Mouse (Mus musculus): ENCODE data around the gene Crabp2. TPM values are rescaled to one million over a fixed set of nuclear protein-coding genes. Genes with fewer than 3 reads are reported as not detected.

Crabp2 gene
- total and polyA plus RNA-seq, 3 experiments, result 0.23 to 1.2 TPM; not detected in 1

GRCm38 (mm10) chr3:87970184-87970938 lies 21.9 kb downstream of the Crabp2 start:
- H3K79me2 ChIP-seq (ENCODE audit: control insufficient read depth, insufficient read depth, low read length, poor library complexity), result no peaks in the 10 kb centered on the region; the same call in 1 of the 2 replicates
- H3K36me3 ChIP-seq (ENCODE audit: control insufficient read depth in 1 of 2, insufficient read depth in 2 of 2, low read length in 2 of 2), result no peaks in the 10 kb centered on the region
- H3K27me3 ChIP-seq (ENCODE audit: control insufficient read depth in 1 of 2, insufficient read depth in 2 of 2, low read length in 2 of 2), result peaks cover 4 to 10% of the 10 kb centered on the region in 2 experiments; a peak in 3 of 4 replicates
- TF ChIP-seq CTCF (IDR thresholded peaks at IDR 0.05 in 2 of 3, conservative IDR thresholded peaks at IDR 0.05 in 1 of 3; ENCODE audit: control insufficient read depth in 1 of 3, insufficient read depth in 1 of 3, low read depth in 2 of 3, low read length in 3 of 3, poor library complexity in 1 of 3, severe bottlenecking in 1 of 3), result peak; percentile 67 to 86 (median 75)
- peak; percentile 48 for TF ChIP-seq RAD21 (IDR thresholded peaks at IDR 0.05; ENCODE audit: low read depth, low read length)
- TF ChIP-seq SMC3 (IDR thresholded peaks at IDR 0.05; ENCODE audit: low read depth, low read length), result peak; percentile 88
- no peak for TF ChIP-seq USF2 (IDR thresholded peaks at IDR 0.05; ENCODE audit: borderline replicate concordance in 1 of 2, insufficient read depth in 1 of 2, low read depth in 1 of 2, low read length in 2 of 2)
- no peak for TF ChIP-seq POLR2AphosphoS2 (IDR thresholded peaks at IDR 0.05; ENCODE audit: low read length)
- peak; percentile 49 for TF ChIP-seq ZC3H11A (IDR thresholded peaks at IDR 0.05; ENCODE audit: low read depth, low read length)
- peak overlapping the region in 1 of 2 experiments; percentile 43; a peak in 1 of 4 replicates for H3K4me3 ChIP-seq (ENCODE audit: control insufficient read depth in 1 of 2, insufficient read depth in 1 of 2, low read depth in 2 of 2, low read length in 2 of 2)
- H3K4me1 ChIP-seq (ENCODE audit: control insufficient read depth in 1 of 2, insufficient read depth in 2 of 2, low read length in 2 of 2), result no peaks in the 10 kb centered on the region
- peak; percentile 68 for DNase-seq (ENCODE audit: low read depth, low spot score)
- no peak overlapping the region for H3K27ac ChIP-seq (ENCODE audit: control insufficient read depth, low read depth, low read length)
- H3K9me3 ChIP-seq (replicated peaks; ENCODE audit: insufficient read depth, low read length), result no peaks in the 10 kb centered on the region
- peak overlapping the region; percentile 52 for H3K9ac ChIP-seq (ENCODE audit: control insufficient read depth, low read depth, low read length, poor library complexity, severe bottlenecking)

GRCm38 (mm10) chr3:87970939-87971488 lies 22.5 kb downstream of the Crabp2 start, which contains the start of gene Nes:
Gene Nes (plus strand): TSS chr3:87971078.
- H3K79me2 ChIP-seq (ENCODE audit: control insufficient read depth, insufficient read depth, low read length, poor library complexity), result no peaks in the 10 kb centered on the region; the same call in 1 of the 2 replicates
- peak within 1 kb of the TSS in 1 of 2 experiments; percentile 43; a peak in 1 of 4 replicates for H3K4me3 ChIP-seq (ENCODE audit: control insufficient read depth in 1 of 2, insufficient read depth in 1 of 2, low read depth in 2 of 2, low read length in 2 of 2)
- H3K4me1 ChIP-seq (ENCODE audit: control insufficient read depth in 1 of 2, insufficient read depth in 2 of 2, low read length in 2 of 2), result no peaks in the 10 kb centered on the region
- no peaks in the 10 kb centered on the region for H3K36me3 ChIP-seq (ENCODE audit: control insufficient read depth in 1 of 2, insufficient read depth in 2 of 2, low read length in 2 of 2)
- peak within 1 kb of the TSS; percentile 52 for H3K9ac ChIP-seq (ENCODE audit: control insufficient read depth, low read depth, low read length, poor library complexity, severe bottlenecking)
- H3K27me3 ChIP-seq (ENCODE audit: control insufficient read depth in 1 of 2, insufficient read depth in 2 of 2, low read length in 2 of 2), result peaks cover 7 to 10% of the 10 kb centered on the region in 2 experiments
- H3K27ac ChIP-seq (ENCODE audit: control insufficient read depth, low read depth, low read length), result no peak within 1 kb of the TSS
- no peaks in the 10 kb centered on the region for H3K9me3 ChIP-seq (replicated peaks; ENCODE audit: insufficient read depth, low read length)
- TF ChIP-seq ZNF384 (IDR thresholded peaks at IDR 0.05; ENCODE audit: low read depth, low read length) (no peak), SMC3 (IDR thresholded peaks at IDR 0.05; ENCODE audit: low read depth, low read length) (no peak), MXI1 (IDR thresholded peaks at IDR 0.05; ENCODE audit: low read depth, low read length) (no peak), UBTF (IDR thresholded peaks at IDR 0.05; ENCODE audit: borderline replicate concordance, insufficient read depth, low read depth, low read length) (no peak), ZKSCAN1 (IDR thresholded peaks at IDR 0.05; ENCODE audit: low read depth, low read length) (no peak), HCFC1 (IDR thresholded peaks at IDR 0.05; ENCODE audit: low read depth, low read length) (no peak), RAD21 (IDR thresholded peaks at IDR 0.05; ENCODE audit: low read depth, low read length) (no peak), GATA1 (IDR thresholded peaks at IDR 0.05; ENCODE audit: low read depth, low read length) (no peak), MEF2A (IDR thresholded peaks at IDR 0.05; ENCODE audit: extremely low read depth, insufficient replicate concordance, low read depth, low read length, poor library complexity, severe bottlenecking) (no peak), POLR2A (IDR thresholded peaks at IDR 0.05; ENCODE audit: control insufficient read depth in 1 of 2, insufficient read depth in 1 of 2, low read depth in 1 of 2, low read length in 2 of 2, poor library complexity in 1 of 2) (no peak), CHD1 (IDR thresholded peaks at IDR 0.05; ENCODE audit: low read depth, low read length) (no peak), TBP (IDR thresholded peaks at IDR 0.05; ENCODE audit: low read depth, low read length) (no peak), RCOR1 (IDR thresholded peaks at IDR 0.05; ENCODE audit: low read depth, low read length) (no peak), MYB (IDR thresholded peaks at IDR 0.05; ENCODE audit: low read depth, low read length) (no peak), MAX (IDR thresholded peaks at IDR 0.05; ENCODE audit: low read length) (no peak), MAFK (IDR thresholded peaks at IDR 0.05; ENCODE audit: borderline replicate concordance, low read depth, low read length) (no peak), CHD2 (IDR thresholded peaks at IDR 0.05; ENCODE audit: low read length) (no peak), USF2 (IDR thresholded peaks at IDR 0.05; ENCODE audit: borderline replicate concordance in 1 of 2, insufficient read depth in 1 of 2, low read depth in 1 of 2, low read length in 2 of 2) (no peak)
- no peak for DNase-seq (ENCODE audit: low read depth, low spot score)
